Mouse (Mus musculus) liver, adult (tissue): ENCODE results near the gene Gm9903.

Source experiments
- GATA4 ChIP-seq: IDR thresholded peaks from 2 replicates; pipeline ENCODE4 v1.6.1; 2014; ENCODE audit warnings: mild to moderate bottlenecking, low read length; ENCODE audit not compliant: insufficient replicate concordance

The Gm9903 gene

GRCm38 (mm10) chr5:33657787-33658663, 28.3 kb downstream of the Gm9903 start, which contains the start of the genes Tacc3 and Tmem129:
TSS of gene Tacc3 (plus strand) at chr5:33658128.
TSS of gene Tmem129 (minus strand) at chr5:33658416.
- no peak; the same call in 1 of the 2 replicates for TF ChIP-seq GATA4

- no peak for TF ChIP-seq GATA4
These were observed 28.9 kb downstream of the Gm9903 start for GRCm38 (mm10) chr5:33658664-33659050.

GRCm38 (mm10) chr5:33668223-33668622, 38.5 kb downstream of the Gm9903 start:
- no peak for TF ChIP-seq GATA4

GRCm38 (mm10) chr5:33671659-33672058, 41.9 kb downstream of the Gm9903 start:
- no peak for TF ChIP-seq GATA4

- no peak for TF ChIP-seq GATA4
These were observed 44.7 kb downstream of the Gm9903 start for GRCm38 (mm10) chr5:33674439-33674838.

- TF ChIP-seq GATA4: no peak
These were observed 46.2 kb downstream of the Gm9903 start for GRCm38 (mm10) chr5:33675964-33676363.

GRCm38 (mm10) chr5:33678244-33678643, 48.5 kb downstream of the Gm9903 start:
- TF ChIP-seq GATA4: no peak

- no peak for TF ChIP-seq GATA4
These were observed 51.3 kb downstream of the Gm9903 start for GRCm38 (mm10) chr5:33681044-33681443.
